ENCODE assay signal across 9 mouse cellular contexts in genomic region chr8:123832757-123833156, GRCm38 (mm10). TPM values are rescaled to one million over a fixed set of nuclear protein-coding genes. Genes with fewer than 3 reads are reported as not detected.
DNase-seq lines count a peak whose midpoint lies in the region; ATAC-seq and TF ChIP-seq lines count a peak whose summit lies in the region.
"Had no signal": no experiment of that assay in that cellular context is flagged by ENCODE, and none has a peak within 500 bp of the region (broad histone marks: within the 10 kb centered on the region; RNA-seq: fewer than 3 reads in every experiment).

No protein-coding gene starts in this region.

- DNase-seq in midbrain, embryonic 10.5 days (ENCODE audit: low spot score) = peak; percentile 19
- DNase-seq in MN1 (ENCODE audit: low spot score) = peak; percentile 57
- DNase-seq in adrenal gland, postnatal 36 days = peak; percentile 80 to 84
- DNase-seq in midbrain, postnatal 0 days (ENCODE audit: low spot score) = no peak

- peaks cover 100% of the 10 kb centered on the region for H3K36me3 ChIP-seq in midbrain, embryonic 10.5 days
- peaks cover 38% of the 10 kb centered on the region for H3K36me3 ChIP-seq in midbrain, embryonic 15.5 days (replicated peaks)
- H3K36me3 ChIP-seq in midbrain, postnatal 0 days (ENCODE audit: insufficient read depth, low read length) = peaks cover 66% of the 10 kb centered on the region
- peaks cover 97% of the 10 kb centered on the region for H3K36me3 ChIP-seq in hindbrain, embryonic 13.5 days

- H3K4me1 ChIP-seq in midbrain, embryonic 10.5 days = no peaks in the 10 kb centered on the region
- H3K4me1 ChIP-seq in midbrain, embryonic 15.5 days = no peaks in the 10 kb centered on the region
- H3K4me1 ChIP-seq in midbrain, postnatal 0 days (ENCODE audit: insufficient read depth, low read length) = no peaks in the 10 kb centered on the region
- no peaks in the 10 kb centered on the region for H3K4me1 ChIP-seq in hindbrain, embryonic 13.5 days (replicated peaks)

- no peak overlapping the region for H3K9ac ChIP-seq in midbrain, embryonic 15.5 days
- H3K9ac ChIP-seq in midbrain, postnatal 0 days (replicated peaks; ENCODE audit: low read length, poor library complexity, severe bottlenecking) = no peak overlapping the region
- no peak overlapping the region for H3K9ac ChIP-seq in hindbrain, embryonic 13.5 days

- no peak overlapping the region for H3K4me3 ChIP-seq in midbrain, embryonic 10.5 days
- H3K4me3 ChIP-seq in midbrain, embryonic 15.5 days = no peak overlapping the region
- H3K4me3 ChIP-seq in midbrain, postnatal 0 days (ENCODE audit: low read depth, low read length) = no peak overlapping the region
- H3K4me3 ChIP-seq in hindbrain, embryonic 13.5 days = no peak overlapping the region
- H3K4me3 ChIP-seq: myocyte had no signal

- no peaks in the 10 kb centered on the region for H3K9me3 ChIP-seq in midbrain, embryonic 10.5 days (replicated peaks)
- H3K9me3 ChIP-seq in midbrain, embryonic 15.5 days = no peaks in the 10 kb centered on the region
- no peaks in the 10 kb centered on the region for H3K9me3 ChIP-seq in midbrain, postnatal 0 days (ENCODE audit: low read length)
- no peaks in the 10 kb centered on the region for H3K9me3 ChIP-seq in hindbrain, embryonic 13.5 days

- ATAC-seq in midbrain, embryonic 15.5 days (replicated peaks) = no peak
- peak; percentile 49 to 67; a peak in 3 of 4 replicates for ATAC-seq in hematopoietic stem cell, adult 5-6 weeks (replicated peaks in 1 of 2; ENCODE audit: insufficient read depth in 1 of 2, low FRiP score in 2 of 2, low TSS enrichment in 1 of 2, low read depth in 1 of 2, poor library complexity in 2 of 2, severe bottlenecking in 2 of 2)
- ATAC-seq in midbrain, postnatal 0 days (ENCODE audit: low FRiP score) = no peak
- no peak for ATAC-seq in erythroid progenitor cell, adult 5-6 weeks (replicated peaks; ENCODE audit: low FRiP score, poor library complexity, severe bottlenecking)
- ATAC-seq in hindbrain, embryonic 13.5 days (ENCODE audit: low FRiP score) = no peak

- H3K27me3 ChIP-seq in midbrain, embryonic 10.5 days (ENCODE audit: low read depth, poor library complexity, severe bottlenecking) = no peaks in the 10 kb centered on the region
- H3K27me3 ChIP-seq in midbrain, embryonic 15.5 days (replicated peaks) = no peaks in the 10 kb centered on the region
- no peaks in the 10 kb centered on the region for H3K27me3 ChIP-seq in midbrain, postnatal 0 days (ENCODE audit: insufficient read depth, low read length)
- H3K27me3 ChIP-seq in hindbrain, embryonic 13.5 days = no peaks in the 10 kb centered on the region

- no peak overlapping the region for H3K27ac ChIP-seq in midbrain, embryonic 10.5 days (replicated peaks)
- no peak overlapping the region for H3K27ac ChIP-seq in midbrain, embryonic 15.5 days
- no peak overlapping the region for H3K27ac ChIP-seq in midbrain, postnatal 0 days (ENCODE audit: low read depth, low read length)
- no peak overlapping the region for H3K27ac ChIP-seq in hindbrain, embryonic 13.5 days

- WGBS in midbrain, embryonic 10.5 days = 97% methylated on average over 4 of the region's 4 CpGs
- over 99% methylated on average over 4 of the region's 4 CpGs for WGBS in midbrain, embryonic 15.5 days
- WGBS in midbrain, postnatal 0 days = 95% methylated on average over 4 of the region's 4 CpGs
- WGBS in hindbrain, embryonic 13.5 days = 96% methylated on average over 4 of the region's 4 CpGs

- no peak overlapping the region for H3K4me2 ChIP-seq in midbrain, embryonic 15.5 days
- no peak overlapping the region for H3K4me2 ChIP-seq in midbrain, postnatal 0 days (ENCODE audit: low read depth, low read length, poor library complexity, severe bottlenecking)
- H3K4me2 ChIP-seq in hindbrain, embryonic 13.5 days = no peak overlapping the region

- peak; percentile 61 for TF ChIP-seq CTCF in midbrain, postnatal 0 days (IDR thresholded peaks at IDR 0.05)

RNA-seq across cellular contexts. Expression of gene Rab4a, which starts 27.0 kb away (rescaled TPM):
- polyA plus RNA-seq in midbrain, embryonic 10.5 days (2016; fragmentation: Nextera tagmentation; extraction: Ambion mirVana) = 67.6 and 71.0 TPM in 2 replicates
- polyA plus RNA-seq in midbrain, embryonic 15.5 days (2015; fragmentation: Nextera tagmentation; extraction: Ambion mirVana) = 73.5 and 76.3 TPM in 2 replicates
- total RNA-seq in adrenal gland, postnatal 36 days (2021) = 10 to 100 TPM; 23.2 to 34.6 TPM
- total RNA-seq in hematopoietic stem cell, adult 5-6 weeks (2017) = 6.7 and 13.9 TPM in 2 replicates
- total RNA-seq in midbrain, postnatal 0 days (2014; rRNA removed) = 54.2 and 59.8 TPM in 2 replicates
- polyA plus RNA-seq in midbrain, postnatal 0 days (2015; fragmentation: Nextera tagmentation; extraction: Ambion mirVana) = 97.7 and 101 TPM in 2 replicates
- total RNA-seq in erythroid progenitor cell, adult 5-6 weeks (2015; ENCODE audit: low replicate concordance) = 1.7 and 3.6 TPM in 2 replicates
- total RNA-seq in erythroid progenitor cell, adult 5-6 weeks (2017; ENCODE audit: low replicate concordance) = 3.3 TPM in 1 of 2 replicates, not detected in the other
- polyA plus RNA-seq in hindbrain, embryonic 13.5 days (2015; fragmentation: Nextera tagmentation; extraction: Ambion mirVana) = 73.9 and 74.8 TPM in 2 replicates

RNA-seq across cellular contexts. Expression of gene Ccsap, which starts 27.3 kb away (rescaled TPM):
- 7.8 and 8.6 TPM in 2 replicates for polyA plus RNA-seq in midbrain, embryonic 10.5 days (2016; fragmentation: Nextera tagmentation; extraction: Ambion mirVana)
- polyA plus RNA-seq in midbrain, embryonic 15.5 days (2015; fragmentation: Nextera tagmentation; extraction: Ambion mirVana) = 5.4 and 6.0 TPM in 2 replicates
- total RNA-seq in adrenal gland, postnatal 36 days (2021) = 1 to 10 TPM; 2.4 TPM
- 7.8 and 9.6 TPM in 2 replicates for total RNA-seq in hematopoietic stem cell, adult 5-6 weeks (2017)
- total RNA-seq in midbrain, postnatal 0 days (2014; rRNA removed) = 9.9 and 16.3 TPM in 2 replicates
- 5.2 and 5.5 TPM in 2 replicates for polyA plus RNA-seq in midbrain, postnatal 0 days (2015; fragmentation: Nextera tagmentation; extraction: Ambion mirVana)
- total RNA-seq in erythroid progenitor cell, adult 5-6 weeks (2015; ENCODE audit: low replicate concordance) = 28.1 and 31.4 TPM in 2 replicates
- 35.5 and 42.4 TPM in 2 replicates for total RNA-seq in erythroid progenitor cell, adult 5-6 weeks (2017; ENCODE audit: low replicate concordance)
- 4.0 and 4.1 TPM in 2 replicates for polyA plus RNA-seq in hindbrain, embryonic 13.5 days (2015; fragmentation: Nextera tagmentation; extraction: Ambion mirVana)

Comparison
In these comparisons a context has a peak if more than half of its experiments do, and no peak if none do; other contexts are left out.
1. ATAC-seq: peak in hematopoietic stem cell, adult 5-6 weeks (2 of 2); none in midbrain, embryonic 15.5 days (single experiment), midbrain, postnatal 0 days (single experiment), erythroid progenitor cell, adult 5-6 weeks (single experiment) and hindbrain, embryonic 13.5 days (single experiment).